Mouse (Mus musculus): ENCODE measurements around the gene Zfp871.

GRCm38 (mm10) chr17:32809544-32810374, 21.7 kb upstream of the Zfp871 start, which contains the start of gene Zfp811:
- TF ChIP-seq CTCF (IDR thresholded peaks at IDR 0.05; ENCODE audit: low read depth) (no peak), EP300 (IDR thresholded peaks at IDR 0.05; ENCODE audit: low read depth) (no peak)

All from liver, embryonic 14.5 days (tissue).